Mouse (Mus musculus): ENCODE measurements at regions not wholly inside any gene's neighbourhood (a gene's known extent, or its start where the extent isn't known, plus 50 kb on each side); places are given as distances from the start of the nearest gene placed in this dataset.

- TF ChIP-seq CTCF (IDR thresholded peaks at IDR 0.05; ENCODE audit: insufficient read depth, low read length): no peak
- no peak for TF ChIP-seq POLR2A (IDR thresholded peaks at IDR 0.05; ENCODE audit: borderline replicate concordance, extremely low read depth, low read depth, low read length)
Measured at GRCm38 (mm10) chr19:35081126-35081525, 159.0 kb downstream of the Kif20b start.
